Mouse (Mus musculus) liver, embryonic 14.5 days (tissue): ENCODE measurements around the gene Blcap. TPM values are rescaled to one million over a fixed set of nuclear protein-coding genes. Genes with fewer than 3 reads are reported as not detected.

Experiments used
- ATAC-seq: fragments of 200-750 bp; cut with Nextera tagmentation; 2 replicates; pipeline ENCODE4 v1.8.0; 2017; ENCODE audit warnings: moderate number of reproducible peaks, mild to moderate bottlenecking, moderate library complexity; ENCODE audit not compliant: insufficient read depth
- DNase-seq, 3 experiments: peaks; one replicate each; pipeline ENCODE4 v3.0.0-alpha.2; 2012 to 2013; ENCODE audit warnings: low read depth in 3 of 3, low spot score in 3 of 3
- H3K27ac ChIP-seq: fragments of 300-500 bp; sonication (generic); 2 replicates; pipeline ENCODE4 v1.5.1; 2014; ENCODE audit warnings: moderate library complexity, mild to moderate bottlenecking, control low read depth, inconsistent platforms
- H3K27me3 ChIP-seq: fragments of 300-500 bp; sonication (generic); 2 replicates; pipeline ENCODE4 v1.6.1; 2014; ENCODE audit warnings: mild to moderate bottlenecking, low read length, moderate library complexity; ENCODE audit not compliant: control insufficient read depth, insufficient read depth
- H3K36me3 ChIP-seq: fragments of 300-500 bp; sonication (generic); replicated peaks from 2 replicates; pipeline ENCODE4 v1.6.1; 2014; ENCODE audit warnings: low read depth; ENCODE audit not compliant: control insufficient read depth, insufficient read depth
- H3K4me1 ChIP-seq, 2 experiments: fragments of 200-500 bp in 1 of 2; fragments of 300-500 bp in 1 of 2; sonication (generic) in 1 of 2; replicated peaks; 2 replicates each; pipeline ENCODE4 v1.6.1; 2012 to 2014; ENCODE audit warnings: antibody characterized with exemption in 1 of 2, inconsistent platforms in 1 of 2, low read length in 1 of 2; ENCODE audit not compliant: control insufficient read depth in 2 of 2, insufficient read depth in 2 of 2
- H3K4me2 ChIP-seq: fragments of 300-500 bp; sonication (generic); 2 replicates; pipeline ENCODE4 v1.6.1; 2014; ENCODE audit warnings: low read depth, mild to moderate bottlenecking, control low read depth, moderate library complexity
- H3K4me3 ChIP-seq, 2 experiments: fragments of 200-500 bp in 1 of 2; fragments of 300-500 bp in 1 of 2; sonication (generic) in 1 of 2; 2 replicates each; pipeline ENCODE4 v1.5.1; 2012 to 2014; ENCODE audit warnings: low read depth in 2 of 2, low read length in 2 of 2, mild to moderate bottlenecking in 2 of 2, control low read depth in 1 of 2, inconsistent platforms in 1 of 2, moderate library complexity in 1 of 2; ENCODE audit not compliant: insufficient read depth in 1 of 2
- H3K9ac ChIP-seq: fragments of 300-500 bp; sonication (generic); replicated peaks from 2 replicates; pipeline ENCODE4 v1.6.1; 2014; ENCODE audit warnings: mild to moderate bottlenecking, control low read depth, moderate library complexity
- H3K9me3 ChIP-seq: fragments of 300-500 bp; sonication (generic); 2 replicates; pipeline ENCODE4 v1.6.1; 2016; ENCODE audit warnings: low read length, mixed read lengths; ENCODE audit not compliant: control insufficient read depth
- CTCF ChIP-seq: IDR thresholded peaks from 2 replicates; pipeline ENCODE4 v1.5.1; 2016; ENCODE audit warnings: antibody characterized with exemption, low read depth, control low read depth
- EP300 ChIP-seq: IDR thresholded peaks from 2 replicates; pipeline ENCODE4 v1.6.1; 2016; ENCODE audit warnings: antibody characterized with exemption, low read depth
- WGBS: fragments of 180-500 bp; shearing (Covaris S2); extraction: QIAGEN DNeasy Blood & Tissue Kit; methylation state at CpG from one replicate; pipeline ENCODE4 v1.1.7; 2014; ENCODE audit not compliant: insufficient replicate concordance; 5-methylcytosine and 5-hydroxymethylcytosine counted together
- polyA plus RNA-seq, 2 experiments: library from polyadenylated mRNA; depleted of rRNA in 1 of 2; stranded (reverse) in 1 of 2; unstranded in 1 of 2; fragments of >200 nt; fragmentation: Nextera tagmentation in 1 of 2; extraction: Ambion mirVana in 1 of 2; gene quantifications; 2 replicates each; pipeline versions ENCODE4 v1.2.1 to v1.2.3; 2012 to 2014

Gene Blcap
- polyA plus RNA-seq, 2 experiments = 5.7 to 7.1 TPM

DNA sequence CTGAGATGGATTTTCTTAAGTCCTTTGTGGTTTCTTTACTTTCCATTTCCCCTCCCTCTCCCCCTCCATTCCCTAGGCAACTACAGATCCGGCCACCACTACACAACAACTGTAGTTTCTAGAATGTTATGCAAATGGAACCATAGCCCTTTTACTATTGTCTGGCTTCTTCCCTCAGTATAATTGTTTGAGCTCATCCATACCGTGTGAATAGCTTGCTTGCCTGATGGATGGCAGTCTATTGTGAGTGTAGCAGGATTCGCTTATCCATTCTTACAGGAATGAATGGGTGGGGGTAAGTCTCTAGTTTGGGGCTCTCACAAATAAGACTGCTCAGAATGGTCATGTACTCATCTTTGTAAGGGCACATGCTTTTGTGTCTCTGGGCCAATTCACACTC, 48.5 kb downstream of the Blcap start:
- DNase-seq = no peak
- TF ChIP-seq EP300 = no peak
- no peak for TF ChIP-seq CTCF
- no peak overlapping the region for H3K4me3 ChIP-seq
- ATAC-seq = no peak
- 46% methylated on average over 3 of the region's 3 CpGs for WGBS
- H3K4me1 ChIP-seq = no peaks in the 10 kb centered on the region
- H3K9ac ChIP-seq = no peak overlapping the region
- H3K4me2 ChIP-seq = no peak overlapping the region
- H3K9me3 ChIP-seq = no peaks in the 10 kb centered on the region
- no peak overlapping the region for H3K27ac ChIP-seq
- H3K36me3 ChIP-seq = no peaks in the 10 kb centered on the region
- no peaks in the 10 kb centered on the region for H3K27me3 ChIP-seq

DNA sequence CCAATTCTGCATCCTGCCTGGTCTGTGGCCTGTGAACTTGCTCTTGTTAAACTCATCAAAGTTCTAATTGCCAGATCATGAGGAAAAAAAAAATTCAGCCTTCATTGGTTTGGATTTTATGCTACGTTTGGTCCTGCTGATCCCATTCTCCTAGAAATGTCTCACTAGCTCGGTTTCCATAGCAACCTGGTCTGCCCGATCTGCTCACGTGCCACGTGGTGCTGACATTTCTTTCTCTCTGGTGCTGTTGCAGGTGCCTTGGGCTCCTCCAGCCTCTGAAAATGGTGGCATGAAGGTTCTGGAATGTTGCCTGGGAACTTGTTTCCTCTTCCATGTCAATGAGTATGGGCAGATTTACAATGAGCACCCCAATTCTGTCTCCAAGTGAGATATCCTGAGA, 50.6 kb downstream of the Blcap start:
- no peaks in the 10 kb centered on the region for H3K27me3 ChIP-seq
- no peak overlapping the region for H3K27ac ChIP-seq
- H3K9ac ChIP-seq = no peak overlapping the region
- no peak for TF ChIP-seq CTCF
- no peak for TF ChIP-seq EP300
- no peaks in the 10 kb centered on the region for H3K36me3 ChIP-seq
- H3K9me3 ChIP-seq = no peaks in the 10 kb centered on the region
- DNase-seq (no peak), ATAC-seq (no peak)
- H3K4me1 ChIP-seq = no peaks in the 10 kb centered on the region
- H3K4me3 ChIP-seq = no peak overlapping the region
- no peak overlapping the region for H3K4me2 ChIP-seq
- 52% methylated on average over 5 of the region's 5 CpGs for WGBS

DNA sequence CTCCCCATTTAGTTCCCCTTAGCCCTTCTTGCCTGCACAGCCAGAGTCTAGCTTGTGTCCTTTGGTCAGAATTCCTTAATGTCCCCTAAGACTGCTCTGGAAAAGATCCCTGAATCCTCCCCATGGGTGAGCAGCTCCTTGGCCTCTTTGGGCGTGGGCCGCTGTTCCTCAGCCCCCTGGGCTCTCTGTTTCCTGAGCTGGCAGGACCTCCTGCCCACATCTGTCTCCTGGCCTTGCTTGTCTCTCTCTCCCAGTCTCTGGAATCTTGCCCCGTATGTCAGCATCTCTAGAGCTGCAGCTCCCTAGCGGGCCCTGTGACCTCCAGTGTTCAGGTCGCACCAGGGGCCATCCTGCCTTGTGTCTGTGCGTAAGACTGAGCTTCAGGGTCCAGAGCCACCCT, 51.6 kb downstream of the Blcap start:
- ATAC-seq (no peak), DNase-seq (no peak)
- WGBS = 55% methylated on average over 6 of the region's 6 CpGs
- TF ChIP-seq EP300 = no peak
- no peak for TF ChIP-seq CTCF
- Histone ChIP-seq H3K4me2 (no peak overlapping the region), H3K4me3 (no peak overlapping the region), H3K36me3 (no peaks in the 10 kb centered on the region), H3K9me3 (no peaks in the 10 kb centered on the region), H3K4me1 (no peaks in the 10 kb centered on the region), H3K9ac (no peak overlapping the region), H3K27ac (no peak overlapping the region), H3K27me3 (no peaks in the 10 kb centered on the region)

DNA sequence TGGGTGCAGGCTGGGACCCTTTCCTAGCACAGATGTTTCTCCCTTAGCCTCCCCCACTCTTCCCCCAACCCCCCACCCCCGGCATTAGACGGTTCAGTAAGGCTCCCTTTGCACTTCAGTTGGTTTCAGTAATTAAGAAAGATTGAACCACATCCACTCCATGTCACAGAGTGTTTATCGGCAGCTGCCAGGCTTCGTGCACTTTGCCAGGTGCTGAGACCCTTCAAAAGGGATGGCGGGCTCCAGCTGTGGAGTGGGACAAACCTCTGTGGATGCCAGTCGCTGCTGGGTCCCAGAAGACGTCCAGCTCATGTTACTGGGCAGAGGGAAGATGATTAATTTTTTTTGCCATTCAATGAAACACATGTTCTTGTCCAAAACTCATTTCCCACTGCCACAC, 52.6 kb downstream of the Blcap start:
- Histone ChIP-seq H3K27me3 (no peaks in the 10 kb centered on the region), H3K27ac (no peak overlapping the region), H3K4me2 (no peak overlapping the region), H3K9me3 (no peaks in the 10 kb centered on the region), H3K9ac (no peak overlapping the region), H3K36me3 (no peaks in the 10 kb centered on the region), H3K4me3 (no peak overlapping the region), H3K4me1 (no peaks in the 10 kb centered on the region)
- no peak for ATAC-seq
- TF ChIP-seq CTCF (no peak), EP300 (no peak)
- WGBS = 61% methylated on average over 7 of the region's 7 CpGs
- DNase-seq = no peak

DNA sequence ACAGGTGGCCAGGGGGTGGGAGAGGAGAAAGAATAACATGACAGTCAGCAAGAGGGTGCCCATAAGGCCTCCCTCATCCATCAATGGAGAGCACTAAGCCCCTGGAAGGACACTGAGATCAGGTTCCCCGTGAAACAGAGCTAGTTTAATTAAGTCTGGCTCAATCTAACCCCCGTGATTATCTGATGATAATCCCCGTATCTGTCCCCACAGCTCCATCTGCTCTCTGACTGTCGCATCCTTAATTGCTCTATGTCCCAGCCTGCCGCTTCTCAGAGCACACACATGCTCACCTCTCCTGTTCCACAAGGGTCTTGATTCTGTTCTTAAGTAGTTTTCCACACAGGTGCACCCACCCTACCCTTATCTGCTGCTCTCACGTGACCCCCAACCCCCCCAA, 53.5 kb downstream of the Blcap start:
- no peak overlapping the region for H3K9ac ChIP-seq
- H3K4me1 ChIP-seq = no peaks in the 10 kb centered on the region
- H3K27me3 ChIP-seq = no peaks in the 10 kb centered on the region
- DNase-seq (no peak), ATAC-seq (no peak)
- no peaks in the 10 kb centered on the region for H3K36me3 ChIP-seq
- no peak overlapping the region for H3K4me2 ChIP-seq
- TF ChIP-seq EP300 (no peak), CTCF (no peak)
- H3K9me3 ChIP-seq = no peaks in the 10 kb centered on the region
- H3K27ac ChIP-seq = no peak overlapping the region
- 56% methylated on average over 6 of the region's 6 CpGs for WGBS
- no peak overlapping the region for H3K4me3 ChIP-seq

DNA sequence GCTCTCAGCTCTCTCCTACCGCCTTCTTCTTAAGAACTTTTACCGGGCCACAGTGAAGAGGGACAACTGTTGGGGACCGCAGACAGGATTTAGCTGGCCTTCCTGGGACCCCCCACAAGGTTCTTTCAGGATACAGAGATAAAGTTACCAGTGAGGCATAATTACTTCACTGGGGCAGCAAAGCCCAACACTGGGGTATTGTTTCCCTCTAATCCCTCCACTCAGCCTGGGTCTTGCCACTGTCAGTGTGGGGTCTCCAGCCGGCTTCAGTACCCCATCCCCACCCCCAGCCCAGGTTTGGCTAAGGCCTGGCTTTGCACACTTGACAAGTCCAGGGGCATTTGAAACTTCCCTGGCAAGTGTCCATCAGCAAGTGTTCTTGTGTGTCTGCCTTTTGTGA, 56.7 kb downstream of the Blcap start:
- 25% methylated on average over 4 of the region's 4 CpGs for WGBS
- no peaks in the 10 kb centered on the region for H3K27me3 ChIP-seq
- no peaks in the 10 kb centered on the region for H3K9me3 ChIP-seq

More for the DNA sequence above, 56.7 kb downstream of the Blcap start:
- Histone ChIP-seq H3K27ac (no peak overlapping the region), H3K4me2 (no peak overlapping the region), H3K9ac (no peak overlapping the region), H3K4me1 (peaks cover 0 to 7% of the 10 kb centered on the region in 2 experiments; a peak in 2 of 4 replicates), H3K4me3 (no peak overlapping the region), H3K36me3 (no peaks in the 10 kb centered on the region)
- ATAC-seq = no peak
- TF ChIP-seq CTCF (no peak), EP300 (no peak)
- no peak for DNase-seq
